Mouse (Mus musculus): ENCODE measurements around the gene Rerg. TPM values are rescaled to one million over a fixed set of nuclear protein-coding genes. Genes with fewer than 3 reads are reported as not detected.
"Not testable (repeated sequence)": the region's sequence is repeated elsewhere in the genome, so short reads cannot be mapped to it uniquely, and the experiment has no call there.

The Rerg gene
- polyA plus RNA-seq, 1 experiment from 2014 or later = 15.5 TPM

- peaks cover 17% of the 10 kb centered on the region for H3K4me1 ChIP-seq
- no peak overlapping the region for H3K4me2 ChIP-seq
- ATAC-seq (replicated peaks; ENCODE audit: low FRiP score) = no peak
- no peaks in the 10 kb centered on the region for H3K9me3 ChIP-seq (replicated peaks)
- no peak overlapping the region for H3K9ac ChIP-seq
- no peaks in the 10 kb centered on the region for H3K36me3 ChIP-seq
- 68% methylated on average over 10 of the region's 10 CpGs for WGBS
- no peaks in the 10 kb centered on the region for H3K27me3 ChIP-seq
- no peak overlapping the region for H3K4me3 ChIP-seq (replicated peaks)
- H3K27ac ChIP-seq = no peak overlapping the region
These were observed 106.9 kb downstream of the Rerg start for GRCm38 (mm10) chr6:137063239-137063940.

- Histone ChIP-seq H3K27ac (no peak overlapping the region), H3K4me2 (no peak overlapping the region), H3K4me3 (replicated peaks) (no peak overlapping the region), H3K36me3 (no peaks in the 10 kb centered on the region), H3K9me3 (replicated peaks) (no peaks in the 10 kb centered on the region), H3K27me3 (no peaks in the 10 kb centered on the region), H3K9ac (no peak overlapping the region), H3K4me1 (peaks cover 14% of the 10 kb centered on the region)
- WGBS = 89% methylated on average over 18 of the region's 18 CpGs
- no peak for ATAC-seq (replicated peaks; ENCODE audit: low FRiP score)
These were observed 108.3 kb downstream of the Rerg start for GRCm38 (mm10) chr6:137061880-137062531.

- H3K27ac ChIP-seq = no peak overlapping the region
- no peak overlapping the region for H3K4me3 ChIP-seq (replicated peaks)
- H3K27me3 ChIP-seq = no peaks in the 10 kb centered on the region
- 81% methylated on average over 5 of the region's 5 CpGs for WGBS
- no peaks in the 10 kb centered on the region for H3K9me3 ChIP-seq (replicated peaks)
- no peaks in the 10 kb centered on the region for H3K36me3 ChIP-seq
- no peak overlapping the region for H3K4me2 ChIP-seq
- no peak overlapping the region for H3K9ac ChIP-seq
- peaks cover 9% of the 10 kb centered on the region for H3K4me1 ChIP-seq
- ATAC-seq (replicated peaks; ENCODE audit: low FRiP score) = no peak
These were observed 109.7 kb downstream of the Rerg start for GRCm38 (mm10) chr6:137060595-137060994.

GRCm38 (mm10) chr6:137058257-137058656, 112.0 kb downstream of the Rerg start:
- H3K4me2 ChIP-seq = no peak overlapping the region
- H3K9ac ChIP-seq = no peak overlapping the region
- H3K36me3 ChIP-seq = no peaks in the 10 kb centered on the region
- H3K4me1 ChIP-seq = no peaks in the 10 kb centered on the region
- 94% methylated on average over 2 of the region's 2 CpGs for WGBS
- H3K9me3 ChIP-seq (replicated peaks) = no peaks in the 10 kb centered on the region
- no peak overlapping the region for H3K27ac ChIP-seq
- H3K4me3 ChIP-seq (replicated peaks) = no peak overlapping the region
- ATAC-seq (replicated peaks; ENCODE audit: low FRiP score) = no peak
- H3K27me3 ChIP-seq = no peaks in the 10 kb centered on the region

GRCm38 (mm10) chr6:137054073-137054472, 116.2 kb downstream of the Rerg start:
- peaks cover 3% of the 10 kb centered on the region; the same call in 1 of the 2 replicates for H3K9me3 ChIP-seq (replicated peaks)
- no peak overlapping the region for H3K27ac ChIP-seq
- no peak overlapping the region for H3K4me2 ChIP-seq
- H3K9ac ChIP-seq = no peak overlapping the region
- no peaks in the 10 kb centered on the region for H3K27me3 ChIP-seq
- no peak overlapping the region for H3K4me3 ChIP-seq (replicated peaks)
- H3K36me3 ChIP-seq = no peaks in the 10 kb centered on the region
- H3K4me1 ChIP-seq = no peaks in the 10 kb centered on the region
- no peak for ATAC-seq (replicated peaks; ENCODE audit: low FRiP score)
- WGBS = 80% methylated on average over 2 of the region's 2 CpGs

- Histone ChIP-seq H3K36me3 (no peaks in the 10 kb centered on the region), H3K4me2 (no peak overlapping the region), H3K27me3 (no peaks in the 10 kb centered on the region), H3K9me3 (replicated peaks) (peaks cover 5% of the 10 kb centered on the region; the same call in 1 of the 2 replicates), H3K27ac (no peak overlapping the region), H3K4me1 (no peaks in the 10 kb centered on the region), H3K4me3 (replicated peaks) (no peak overlapping the region), H3K9ac (no peak overlapping the region)
- ATAC-seq (replicated peaks; ENCODE audit: low FRiP score) = no peak
- 82% methylated on average over 5 of the region's 5 CpGs for whole genome bisulfite sequencing
These were observed 116.8 kb downstream of the Rerg start for GRCm38 (mm10) chr6:137053464-137053863.

GRCm38 (mm10) chr6:137053006-137053405, 117.3 kb downstream of the Rerg start:
- no peak for ATAC-seq (replicated peaks; ENCODE audit: low FRiP score)
- Histone ChIP-seq H3K4me1 (no peaks in the 10 kb centered on the region), H3K27me3 (no peaks in the 10 kb centered on the region), H3K4me3 (replicated peaks) (no peak overlapping the region), H3K9me3 (replicated peaks) (peaks cover 5% of the 10 kb centered on the region; the same call in 1 of the 2 replicates), H3K9ac (no peak overlapping the region), H3K27ac (no peak overlapping the region), H3K4me2 (no peak overlapping the region), H3K36me3 (no peaks in the 10 kb centered on the region)
- 94% methylated on average over 9 of the region's 9 CpGs for WGBS

- H3K9me3 ChIP-seq (replicated peaks) = peaks cover 5% of the 10 kb centered on the region; the same call in 1 of the 2 replicates
- WGBS = 90% methylated on average over 11 of the region's 11 CpGs
- H3K27ac ChIP-seq = no peak overlapping the region
- no peak overlapping the region for H3K4me2 ChIP-seq
- no peak overlapping the region for H3K4me3 ChIP-seq (replicated peaks)
- no peaks in the 10 kb centered on the region for H3K27me3 ChIP-seq
- 0 out of 2 replicates have a peak, but pooled peaks cover 3% of the 10 kb centered on the region for H3K4me1 ChIP-seq
- no peak overlapping the region for H3K9ac ChIP-seq
- ATAC-seq (replicated peaks; ENCODE audit: low FRiP score) = no peak
- H3K36me3 ChIP-seq = no peaks in the 10 kb centered on the region
These were observed 123.3 kb downstream of the Rerg start for GRCm38 (mm10) chr6:137047036-137047435.

- H3K36me3 ChIP-seq = no peaks in the 10 kb centered on the region
- peaks cover 5% of the 10 kb centered on the region; the same call in 1 of the 2 replicates for H3K9me3 ChIP-seq (replicated peaks)
- no peaks in the 10 kb centered on the region for H3K27me3 ChIP-seq
- H3K27ac ChIP-seq = no peak overlapping the region
- no peak overlapping the region for H3K4me2 ChIP-seq
- WGBS = 81% methylated on average over 9 of the region's 9 CpGs
- 0 out of 2 replicates have a peak, but pooled peaks cover 3% of the 10 kb centered on the region for H3K4me1 ChIP-seq
- no peak overlapping the region for H3K9ac ChIP-seq
- no peak for ATAC-seq (replicated peaks; ENCODE audit: low FRiP score)
- H3K4me3 ChIP-seq (replicated peaks) = no peak overlapping the region
These were observed 125.2 kb downstream of the Rerg start for GRCm38 (mm10) chr6:137045011-137045504.

GRCm38 (mm10) chr6:137035611-137036395, 134.5 kb downstream of the Rerg start:
- not testable (repeated sequence) for H3K9ac ChIP-seq; H3K27ac ChIP-seq; H3K4me1 ChIP-seq; H3K4me2 ChIP-seq; H3K36me3 ChIP-seq; H3K9me3 ChIP-seq (replicated peaks); H3K4me3 ChIP-seq (replicated peaks); ATAC-seq (replicated peaks; ENCODE audit: low FRiP score); H3K27me3 ChIP-seq
- WGBS = 89% methylated on average over 8 of the region's 8 CpGs

GRCm38 (mm10) chr6:137030611-137031097, 139.6 kb downstream of the Rerg start:
- WGBS = 79% methylated on average over 6 of the region's 6 CpGs
- Histone ChIP-seq H3K36me3 (no peaks in the 10 kb centered on the region), H3K27ac (no peak overlapping the region), H3K4me2 (no peak overlapping the region), H3K4me3 (replicated peaks) (no peak overlapping the region), H3K4me1 (no peaks in the 10 kb centered on the region), H3K9me3 (replicated peaks) (no peaks in the 10 kb centered on the region), H3K27me3 (no peaks in the 10 kb centered on the region), H3K9ac (no peak overlapping the region)
- no peak for ATAC-seq (replicated peaks; ENCODE audit: low FRiP score)

All from kidney, embryonic 15.5 days (tissue).